Mouse (Mus musculus) forebrain, embryonic 13.5 days (tissue): ENCODE data around the gene Btn1a1. TPM values are rescaled to one million over a fixed set of nuclear protein-coding genes. Genes with fewer than 3 reads are reported as not detected.
A peak's percentile ranks its signal among the peaks of the same experiment; 100 is the strongest.

Experiments used
- ATAC-seq: fragments of 200-750 bp; cut with Nextera tagmentation; 2 replicates; pipeline ENCODE4 v1.8.0; 2017
- H3K27ac ChIP-seq: fragments of 300-500 bp; sonication (generic); 2 replicates; pipeline ENCODE4 v1.5.1; 2015; ENCODE audit warnings: inconsistent platforms, mild to moderate bottlenecking, moderate library complexity
- H3K27me3 ChIP-seq: fragments of 300-500 bp; sonication (generic); 2 replicates; pipeline ENCODE4 v1.6.1; 2015; ENCODE audit warnings: mild to moderate bottlenecking, inconsistent platforms
- H3K36me3 ChIP-seq: fragments of 300-500 bp; sonication (generic); 2 replicates; pipeline ENCODE4 v1.6.1; 2015; ENCODE audit warnings: mild to moderate bottlenecking, inconsistent platforms; ENCODE audit not compliant: poor library complexity, severe bottlenecking
- H3K4me1 ChIP-seq: fragments of 300-500 bp; sonication (generic); 2 replicates; pipeline ENCODE4 v1.6.1; 2015; ENCODE audit warnings: inconsistent platforms
- H3K4me2 ChIP-seq: fragments of 300-500 bp; sonication (generic); 2 replicates; pipeline ENCODE4 v1.6.1; 2015; ENCODE audit warnings: inconsistent platforms, mild to moderate bottlenecking, moderate library complexity
- H3K4me3 ChIP-seq: fragments of 300-500 bp; sonication (generic); 2 replicates; pipeline ENCODE4 v1.5.1; 2015; ENCODE audit warnings: mild to moderate bottlenecking, inconsistent platforms
- H3K9ac ChIP-seq: fragments of 300-500 bp; sonication (generic); 2 replicates; pipeline ENCODE4 v1.6.1; 2015; ENCODE audit warnings: mild to moderate bottlenecking, inconsistent platforms
- H3K9me3 ChIP-seq: fragments of 300-500 bp; sonication (generic); replicated peaks from 2 replicates; pipeline ENCODE4 v1.6.1; 2016; ENCODE audit warnings: inconsistent platforms
- WGBS: fragments of 180-500 bp; shearing (Covaris S2); methylation state at CpG from one replicate; pipeline ENCODE4 v1.1.7; 2015; 5-methylcytosine and 5-hydroxymethylcytosine counted together
- polyA plus RNA-seq: library from polyadenylated mRNA; unstranded; fragments of >200 nt; fragmentation: Nextera tagmentation; extraction: Ambion mirVana; gene quantifications from 2 replicates; pipeline ENCODE4 v1.2.1, GENCODE M21; 2015

Gene Btn1a1
- polyA plus RNA-seq, 1 experiment from 2014 or later: not detected

DNA sequence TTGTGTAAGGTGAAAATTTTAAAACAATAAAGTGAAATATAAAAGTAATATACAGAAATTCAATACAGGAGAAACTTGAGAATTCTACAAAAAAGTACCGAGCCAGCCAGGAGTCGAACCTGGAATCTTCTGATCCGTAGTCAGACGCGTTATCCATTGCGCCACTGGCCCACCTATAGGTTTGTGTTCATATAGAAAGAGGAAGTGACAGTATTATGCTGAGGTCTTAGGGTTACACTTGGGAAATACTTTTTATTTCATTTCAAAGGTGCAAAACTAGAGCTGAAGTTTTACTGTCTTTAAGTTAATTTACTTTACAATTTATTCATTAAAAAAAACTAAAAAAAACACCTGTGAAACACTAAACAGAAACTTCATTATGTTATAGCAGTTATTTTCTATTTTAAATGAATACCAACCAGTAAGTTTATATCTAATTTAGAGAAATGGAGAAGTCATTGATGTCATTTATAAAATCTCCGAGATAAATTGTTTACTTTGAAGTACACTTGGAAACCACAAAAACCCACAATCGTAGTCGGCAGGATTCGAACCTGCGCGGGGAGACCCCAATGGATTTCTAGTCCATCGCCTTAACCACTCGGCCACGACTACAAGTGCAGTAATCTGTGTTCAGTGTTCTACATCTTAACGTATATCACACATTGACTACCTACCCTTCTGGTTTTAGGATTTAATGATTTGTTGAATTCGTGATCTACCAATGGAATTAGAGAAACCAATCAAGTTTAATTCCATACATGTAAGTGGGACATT lies 34.9 kb upstream of the Btn1a1 start:
- H3K9ac ChIP-seq: no peak overlapping the region
- no peaks in the 10 kb centered on the region for H3K36me3 ChIP-seq
- H3K9me3 ChIP-seq: no peaks in the 10 kb centered on the region
- peak; percentile 68 for ATAC-seq
- WGBS: 1% methylated on average over 17 of the region's 17 CpGs
- no peak overlapping the region for H3K4me3 ChIP-seq
- peaks cover 17% of the 10 kb centered on the region; the same call in 1 of the 2 replicates for H3K4me1 ChIP-seq
- no peak overlapping the region for H3K4me2 ChIP-seq
- H3K27me3 ChIP-seq: no peaks in the 10 kb centered on the region
- no peak overlapping the region for H3K27ac ChIP-seq

DNA sequence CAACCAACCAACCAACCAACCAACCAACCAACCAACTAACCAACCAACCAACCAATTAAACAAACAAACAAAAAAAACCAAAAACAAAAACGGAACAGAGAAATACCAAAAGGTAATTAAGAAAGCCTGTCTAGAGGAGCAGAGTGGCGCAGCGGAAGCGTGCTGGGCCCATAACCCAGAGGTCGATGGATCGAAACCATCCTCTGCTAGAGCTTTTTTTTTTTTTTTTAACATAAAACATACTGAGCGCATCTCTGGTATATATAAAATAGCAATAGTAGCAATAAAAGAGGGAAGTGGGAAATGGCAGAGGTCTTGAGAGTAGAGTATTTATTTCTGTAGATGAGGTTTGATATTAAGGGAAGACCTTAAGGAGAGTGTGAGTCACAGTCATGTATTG lies 34.2 kb upstream of the Btn1a1 start:
- 0 out of 2 replicates have a peak, but pooled peaks cover 11% of the 10 kb centered on the region for H3K4me1 ChIP-seq
- ATAC-seq: no peak
- H3K4me3 ChIP-seq: no peak overlapping the region
- no peak overlapping the region for H3K27ac ChIP-seq
- WGBS: 7% methylated on average over 7 of the region's 7 CpGs
- H3K36me3 ChIP-seq: no peaks in the 10 kb centered on the region
- no peaks in the 10 kb centered on the region for H3K27me3 ChIP-seq
- H3K4me2 ChIP-seq: no peak overlapping the region
- H3K9ac ChIP-seq: no peak overlapping the region
- H3K9me3 ChIP-seq: no peaks in the 10 kb centered on the region

DNA sequence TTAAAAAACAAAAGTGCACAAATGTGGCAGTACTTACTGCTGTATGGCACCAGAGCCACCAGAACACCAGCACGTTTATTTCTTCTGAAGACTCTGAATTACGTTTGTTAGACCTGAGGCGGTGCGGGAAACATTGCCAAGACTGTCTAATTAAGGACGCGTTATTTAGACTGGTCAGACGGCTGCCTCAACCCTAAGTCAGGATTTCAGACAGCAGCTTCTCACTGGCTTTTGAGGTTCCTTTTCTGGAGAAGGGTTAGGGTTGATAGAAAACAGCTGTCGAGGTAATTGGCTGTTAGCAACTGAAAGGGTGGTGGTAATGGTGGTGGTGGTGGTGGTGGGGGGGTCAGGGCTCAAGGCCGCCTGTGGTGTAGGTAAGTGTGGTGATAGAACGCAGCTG lies 33.0 kb upstream of the Btn1a1 start:
- no peaks in the 10 kb centered on the region for H3K27me3 ChIP-seq
- H3K4me2 ChIP-seq: peak overlapping the region; percentile 49
- H3K9me3 ChIP-seq: no peaks in the 10 kb centered on the region
- 3% methylated on average over 10 of the region's 10 CpGs for WGBS
- H3K4me3 ChIP-seq: peak overlapping the region; percentile 24; the same call in 1 of the 2 replicates
- 0 out of 2 replicates have a peak, but pooled peaks cover 11% of the 10 kb centered on the region for H3K4me1 ChIP-seq
- ATAC-seq: no peak
- H3K27ac ChIP-seq: no peak overlapping the region
- no peak overlapping the region for H3K9ac ChIP-seq
- H3K36me3 ChIP-seq: no peaks in the 10 kb centered on the region

DNA sequence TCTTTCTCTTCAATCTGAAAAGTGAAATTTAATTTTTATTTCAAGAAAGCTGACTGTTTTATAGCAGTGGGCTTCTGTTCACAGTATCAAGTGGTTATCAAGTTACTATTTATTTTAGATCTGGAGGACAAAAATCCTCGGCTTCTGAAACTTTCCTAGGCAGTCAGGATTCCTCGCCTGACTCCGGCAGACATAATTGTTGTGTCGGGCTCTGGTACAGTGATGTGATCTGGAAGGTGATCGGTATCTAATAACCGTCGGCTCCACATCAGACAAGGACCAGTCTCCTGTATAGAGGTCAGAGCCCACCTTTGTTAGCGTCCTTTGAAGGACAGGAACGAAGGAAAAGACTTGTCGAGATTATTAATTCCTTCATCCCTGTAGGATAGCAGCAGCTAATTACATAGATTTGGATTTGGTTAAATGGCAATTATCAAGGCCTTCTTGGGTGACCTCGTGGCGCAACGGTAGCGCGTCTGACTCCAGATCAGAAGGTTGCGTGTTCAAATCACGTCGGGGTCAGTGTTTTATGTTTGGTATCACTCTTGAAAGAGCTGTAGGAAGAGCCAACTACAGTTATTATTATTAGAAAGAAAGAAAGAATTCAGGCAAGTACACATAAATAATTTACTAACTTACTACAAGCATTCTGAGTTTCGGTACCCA lies 32.1 kb upstream of the Btn1a1 start:
- H3K27me3 ChIP-seq: no peaks in the 10 kb centered on the region
- no peak for ATAC-seq
- no peak overlapping the region for H3K27ac ChIP-seq
- 2% methylated on average over 19 of the region's 19 CpGs for WGBS
- peak overlapping the region; percentile 24 for H3K4me3 ChIP-seq
- H3K4me2 ChIP-seq: peak overlapping the region; percentile 49
- 0 out of 2 replicates have a peak, but pooled peaks cover 11% of the 10 kb centered on the region for H3K4me1 ChIP-seq
- H3K9me3 ChIP-seq: no peaks in the 10 kb centered on the region
- H3K36me3 ChIP-seq: no peaks in the 10 kb centered on the region
- no peak overlapping the region for H3K9ac ChIP-seq

DNA sequence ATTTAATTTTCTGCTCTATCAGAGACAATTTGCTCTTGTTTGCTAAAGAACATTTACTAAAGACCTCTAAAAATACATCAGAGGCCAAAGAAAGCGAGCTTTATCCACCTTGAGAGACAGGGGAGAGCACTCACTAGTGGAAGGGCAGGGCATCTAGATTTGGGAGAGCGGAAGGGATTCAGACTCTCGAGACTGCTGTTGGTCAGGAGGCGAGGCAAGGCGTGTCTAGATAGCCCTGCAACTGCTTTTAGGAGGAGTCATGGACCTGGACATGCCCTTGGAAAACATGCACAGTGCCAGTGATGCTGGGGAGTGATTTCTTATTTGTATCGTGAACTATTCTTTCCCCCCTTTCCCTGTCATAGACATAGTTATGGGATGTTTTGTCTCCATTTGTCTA lies 29.8 kb upstream of the Btn1a1 start:
- H3K27me3 ChIP-seq: no peaks in the 10 kb centered on the region
- no peaks in the 10 kb centered on the region for H3K9me3 ChIP-seq
- ATAC-seq: no peak
- H3K36me3 ChIP-seq: no peaks in the 10 kb centered on the region
- no peak overlapping the region for H3K9ac ChIP-seq
- peaks cover 21% of the 10 kb centered on the region; the same call in 1 of the 2 replicates for H3K4me1 ChIP-seq
- WGBS: 77% methylated on average over 6 of the region's 6 CpGs
- no peak overlapping the region for H3K4me2 ChIP-seq
- no peak overlapping the region for H3K27ac ChIP-seq
- H3K4me3 ChIP-seq: no peak overlapping the region

DNA sequence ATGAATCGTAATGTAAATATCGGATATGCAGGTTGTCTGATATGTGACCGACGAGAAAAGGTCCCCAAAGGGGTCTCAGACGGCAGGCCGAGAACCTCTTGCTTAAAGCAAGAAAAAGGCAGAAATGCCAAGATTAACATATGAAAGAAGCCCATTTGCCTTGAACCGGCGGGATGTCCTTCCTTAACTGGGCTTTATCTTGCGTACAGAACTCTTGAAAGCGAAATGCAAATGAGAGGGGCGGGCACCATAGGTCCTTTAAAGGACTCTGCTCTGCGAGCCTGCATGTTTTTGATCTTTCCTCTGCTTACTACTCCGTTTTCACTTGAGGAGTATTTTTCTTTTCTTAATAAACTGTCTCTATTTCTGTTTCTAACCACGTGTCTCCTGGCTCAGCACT lies 26.3 kb upstream of the Btn1a1 start:
- H3K9ac ChIP-seq: 0 out of 2 replicates have a peak overlapping the region, but pooled peaks have one; percentile 37
- H3K9me3 ChIP-seq: no peaks in the 10 kb centered on the region
- H3K27ac ChIP-seq: no peak overlapping the region
- no peak for ATAC-seq
- no peaks in the 10 kb centered on the region for H3K27me3 ChIP-seq
- WGBS: 2% methylated on average over 14 of the region's 14 CpGs
- H3K4me3 ChIP-seq: peak overlapping the region; percentile 32
- no peaks in the 10 kb centered on the region for H3K36me3 ChIP-seq
- peak overlapping the region; percentile 53 for H3K4me2 ChIP-seq
- H3K4me1 ChIP-seq: peaks cover 10% of the 10 kb centered on the region; the same call in 1 of the 2 replicates

DNA sequence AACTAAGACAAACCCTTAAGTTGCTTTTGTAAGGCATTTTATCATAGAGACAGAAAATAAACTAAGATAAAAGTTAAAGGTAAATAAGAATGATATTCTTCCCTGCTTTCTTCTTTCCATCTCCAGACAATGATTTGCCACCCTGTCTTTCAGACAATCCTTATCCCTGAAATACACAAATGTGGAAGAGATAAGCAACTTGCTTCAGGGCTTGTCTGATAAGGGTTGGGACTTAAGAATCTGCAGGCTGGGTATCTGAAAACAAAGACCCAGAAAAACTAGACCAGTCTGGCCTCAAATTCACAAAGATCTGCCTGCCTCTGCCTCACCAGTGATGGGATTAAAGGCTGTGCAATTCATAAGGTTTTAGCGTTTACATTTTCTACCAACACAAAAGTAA lies 25.6 kb upstream of the Btn1a1 start:
- Histone ChIP-seq H3K4me1 (peaks cover 10% of the 10 kb centered on the region; the same call in 1 of the 2 replicates), H3K27ac (no peak overlapping the region), H3K9me3 (no peaks in the 10 kb centered on the region), H3K4me3 (no peak overlapping the region), H3K27me3 (no peaks in the 10 kb centered on the region), H3K36me3 (no peaks in the 10 kb centered on the region), H3K9ac (no peak overlapping the region), H3K4me2 (no peak overlapping the region)
- ATAC-seq: no peak
- 9% methylated on average over 1 of the region's 1 CpGs for WGBS

DNA sequence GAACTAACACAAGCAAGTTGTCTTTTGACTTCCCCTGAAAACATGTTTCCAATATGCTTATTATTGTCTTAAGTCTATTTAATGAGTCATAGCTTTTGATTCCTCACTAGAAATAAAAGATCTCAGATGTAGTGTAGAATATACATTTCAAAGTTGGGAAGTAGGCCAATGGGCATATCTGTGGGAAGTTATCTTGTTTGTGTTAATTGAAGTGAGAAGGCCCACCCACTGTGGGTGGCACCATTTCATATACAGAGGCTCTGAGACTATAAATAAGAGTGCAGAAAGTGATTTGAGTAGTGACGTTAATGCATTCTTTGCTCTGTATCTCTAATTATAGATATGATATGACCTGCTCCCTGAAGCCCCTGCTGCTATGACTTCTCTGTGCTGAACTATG lies 25.2 kb upstream of the Btn1a1 start:
- no peak for ATAC-seq
- no peak overlapping the region for H3K4me2 ChIP-seq
- H3K36me3 ChIP-seq: no peaks in the 10 kb centered on the region
- H3K27me3 ChIP-seq: no peaks in the 10 kb centered on the region
- peaks cover 10% of the 10 kb centered on the region; the same call in 1 of the 2 replicates for H3K4me1 ChIP-seq
- H3K9me3 ChIP-seq: no peaks in the 10 kb centered on the region
- WGBS: 39% methylated on average over 1 of the region's 1 CpGs
- no peak overlapping the region for H3K9ac ChIP-seq
- H3K27ac ChIP-seq: no peak overlapping the region
- H3K4me3 ChIP-seq: no peak overlapping the region

DNA sequence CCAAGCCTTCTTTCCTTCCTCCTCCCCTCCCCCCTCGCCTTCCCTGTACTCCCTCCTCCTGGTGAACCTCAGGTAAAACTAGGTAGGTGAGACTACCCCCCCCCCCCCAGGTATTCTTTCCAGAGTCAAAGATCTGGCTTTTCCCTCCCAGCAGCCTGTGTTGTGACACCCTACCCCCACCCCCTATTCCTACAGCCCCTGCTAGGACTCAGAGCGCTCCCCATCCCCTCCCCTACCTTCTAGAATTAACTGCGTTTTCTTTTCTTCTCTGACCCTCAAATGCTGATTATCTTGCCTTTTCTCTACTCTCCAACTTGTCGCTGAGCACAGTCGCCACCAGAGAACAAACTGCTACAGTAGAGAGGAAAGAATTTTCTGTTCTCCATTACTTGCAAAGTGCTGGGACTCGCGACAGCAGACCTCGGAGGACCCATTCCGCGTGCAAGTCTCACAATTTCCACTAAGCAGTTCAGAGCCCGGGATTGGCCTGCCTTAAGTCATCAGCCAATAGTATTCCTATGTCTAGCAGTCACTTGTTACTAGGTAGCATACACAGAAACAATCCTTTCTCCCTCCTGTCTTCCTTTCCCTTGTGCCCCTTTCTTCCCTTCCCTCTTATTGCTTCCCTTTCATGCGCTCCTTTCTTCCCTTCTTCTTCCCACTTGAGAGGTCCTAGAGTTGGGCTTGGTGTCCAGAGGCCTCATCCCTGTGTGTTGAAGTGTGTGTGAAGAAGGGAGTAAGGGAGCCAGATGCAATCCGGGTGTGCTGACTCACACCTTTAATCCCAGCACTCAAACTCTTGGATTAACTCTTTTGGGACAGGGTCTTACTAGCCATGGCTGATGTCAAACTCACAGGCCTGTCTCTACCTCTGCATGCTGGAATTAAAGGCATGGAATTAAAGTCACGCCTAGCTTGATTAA lies 23.0 kb upstream of the Btn1a1 start, which contains the start of gene Btn2a2:
Btn2a2 (minus strand) TSS at position 458 of the 923 bp plus-strand sequence.
- no peak within 1 kb of the TSS for H3K27ac ChIP-seq
- H3K4me2 ChIP-seq: peak within 1 kb of the TSS; percentile 58
- H3K4me1 ChIP-seq: peaks cover 10% of the 10 kb centered on the region; the same call in 1 of the 2 replicates
- no peaks in the 10 kb centered on the region for H3K9me3 ChIP-seq
- H3K27me3 ChIP-seq: no peaks in the 10 kb centered on the region
- no peaks in the 10 kb centered on the region for H3K36me3 ChIP-seq
- ATAC-seq: peak; percentile 97
- no peak within 1 kb of the TSS for H3K9ac ChIP-seq
- 7% methylated on average over 14 of the region's 14 CpGs for WGBS
- H3K4me3 ChIP-seq: peak within 1 kb of the TSS; percentile 30

DNA sequence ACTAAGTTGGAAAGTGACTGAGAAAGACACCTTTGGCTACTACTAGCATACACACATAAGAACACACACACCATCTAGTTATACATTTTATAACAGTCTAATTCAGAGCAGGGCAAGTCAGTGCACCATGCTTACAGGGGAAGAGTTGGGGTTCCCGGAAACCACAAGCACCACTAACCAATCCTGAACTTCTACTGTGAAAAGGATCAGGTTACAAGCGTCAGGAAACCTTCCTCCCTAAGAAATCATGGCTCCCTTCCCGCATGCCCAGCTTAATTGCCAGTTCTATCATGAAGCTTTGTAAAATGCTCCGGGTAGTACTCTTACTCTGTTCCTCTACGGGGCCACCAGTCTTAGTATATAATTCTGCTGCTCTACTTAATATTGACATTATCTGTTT lies 19.6 kb upstream of the Btn1a1 start:
- 49% methylated on average over 5 of the region's 5 CpGs for WGBS
- Histone ChIP-seq H3K4me3 (no peak overlapping the region), H3K27ac (no peak overlapping the region), H3K4me2 (no peak overlapping the region), H3K27me3 (no peaks in the 10 kb centered on the region), H3K9ac (no peak overlapping the region), H3K36me3 (no peaks in the 10 kb centered on the region), H3K4me1 (no peaks in the 10 kb centered on the region), H3K9me3 (no peaks in the 10 kb centered on the region)
- ATAC-seq: no peak

DNA sequence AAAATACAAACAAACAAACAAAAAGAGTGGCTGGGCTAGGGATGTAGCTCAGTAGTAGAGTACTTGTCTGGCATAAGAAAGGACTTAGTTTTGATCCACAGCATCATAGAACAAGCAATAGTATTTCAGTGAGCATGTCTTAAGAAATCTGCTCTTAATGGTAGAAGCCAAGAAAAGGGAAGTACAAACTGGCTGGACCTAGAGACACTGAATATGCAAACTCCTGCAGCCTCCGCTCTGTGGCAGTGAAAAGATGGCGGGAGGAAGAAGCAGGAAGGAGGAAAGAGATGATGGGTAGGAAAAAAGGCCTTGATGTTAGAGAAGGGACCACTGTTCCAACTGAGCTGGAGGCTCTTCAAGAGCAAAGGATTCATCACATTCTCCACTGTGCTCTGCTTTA lies 17.5 kb upstream of the Btn1a1 start:
- Histone ChIP-seq H3K9me3 (no peaks in the 10 kb centered on the region), H3K36me3 (no peaks in the 10 kb centered on the region), H3K27me3 (no peaks in the 10 kb centered on the region), H3K4me1 (no peaks in the 10 kb centered on the region), H3K9ac (no peak overlapping the region), H3K4me3 (no peak overlapping the region), H3K27ac (no peak overlapping the region), H3K4me2 (no peak overlapping the region)
- WGBS: 92% methylated on average over 2 of the region's 2 CpGs
- no peak for ATAC-seq
